Mouse (Mus musculus) ES-Bruce4 (cell line): ENCODE measurements around the gene Cnga4.

Source experiments
- CTCF ChIP-seq: IDR thresholded peaks from one replicate; pipeline ENCODE4 v1.8.1; 2011; ENCODE audit warnings: low read depth, low read length
- EP300 ChIP-seq: IDR thresholded peaks from 2 replicates; pipeline ENCODE4 v1.6.1; 2011; ENCODE audit warnings: low read depth, low read length; ENCODE audit not compliant: insufficient read depth

DNA sequence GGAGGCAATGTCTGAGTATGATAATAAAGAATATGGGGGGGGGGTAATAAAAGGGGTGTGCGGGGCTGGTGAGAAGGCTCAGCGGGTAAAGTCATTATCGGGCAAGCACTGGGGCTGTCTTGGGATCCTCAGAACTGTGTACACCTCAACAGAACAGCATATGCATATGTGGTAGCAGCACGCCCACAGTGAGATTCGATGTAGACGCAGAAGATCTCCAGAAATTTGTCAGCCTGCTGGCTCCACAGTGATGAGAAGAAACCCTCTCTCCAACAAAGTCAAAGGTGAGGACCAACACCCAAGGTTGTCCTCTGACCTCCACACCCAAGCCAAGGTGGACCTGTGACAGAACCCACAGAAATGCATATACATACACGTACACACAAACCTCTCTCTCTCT, 12.2 kb downstream of the Cnga4 start:
- TF ChIP-seq EP300 = no peak
- TF ChIP-seq CTCF = no peak
